Mouse (Mus musculus): ENCODE data around the gene Parp3.

- TF ChIP-seq CTCF (IDR thresholded peaks at IDR 0.05; ENCODE audit: low read depth, low read length) (no peak), POLR2A (IDR thresholded peaks at IDR 0.05; ENCODE audit: extremely low read depth, insufficient read depth, low read length) (no peak)
These were observed 24.9 kb downstream of the Parp3 start for GRCm38 (mm10) chr9:106451899-106452298.

Data from liver, adult 2 months (tissue).